Comparison of ENCODE assay signal across 8 mouse cellular contexts in the genomic region with DNA sequence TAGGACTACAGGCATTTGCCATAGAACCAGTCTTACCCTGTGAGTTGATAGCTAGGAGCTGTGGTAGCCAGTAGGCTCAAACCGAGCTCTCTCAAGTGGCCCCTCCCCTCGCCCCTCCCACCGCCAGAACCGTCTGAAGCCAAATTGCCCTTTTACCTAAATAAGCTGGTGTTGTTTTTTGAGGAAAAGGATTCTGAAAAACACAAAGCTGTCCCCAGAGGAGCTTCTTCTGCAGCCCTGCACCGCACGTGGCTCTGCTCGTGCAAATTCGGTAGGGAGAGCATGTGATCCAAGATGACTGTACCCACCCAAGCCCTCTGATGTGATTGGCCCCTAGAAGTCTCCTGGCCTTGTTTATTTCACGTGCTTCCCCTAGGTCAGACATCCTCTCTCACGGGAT. TPM values are rescaled to one million over a fixed set of nuclear protein-coding genes. Genes with fewer than 3 reads are reported as not detected.
DNase-seq lines count a peak whose midpoint lies in the region; ATAC-seq and TF ChIP-seq lines count a peak whose summit lies in the region.

No protein-coding gene starts in this region.

- H3K9ac ChIP-seq in forebrain, embryonic 16.5 days (replicated peaks; ENCODE audit: low read depth, low read length) = 0 out of 2 replicates have a peak overlapping the region, but pooled peaks have one; percentile 24
- no peak overlapping the region for H3K9ac ChIP-seq in hindbrain, embryonic 12.5 days
- peak overlapping the region; percentile 44; the same call in 1 of the 2 replicates for H3K9ac ChIP-seq in midbrain, embryonic 16.5 days (ENCODE audit: low read depth, low read length)

- WGBS in forebrain, embryonic 16.5 days = 4% methylated on average over 10 of the region's 10 CpGs
- 1% methylated on average over 10 of the region's 10 CpGs for WGBS in hindbrain, embryonic 12.5 days
- 2% methylated on average over 10 of the region's 10 CpGs for WGBS in midbrain, embryonic 16.5 days

- H3K4me2 ChIP-seq in forebrain, embryonic 16.5 days (ENCODE audit: low read length) = peak overlapping the region; percentile 52
- peak overlapping the region; percentile 46 for H3K4me2 ChIP-seq in hindbrain, embryonic 12.5 days (replicated peaks)
- H3K4me2 ChIP-seq in midbrain, embryonic 16.5 days (ENCODE audit: low read length) = peak overlapping the region; percentile 62

- peaks cover 12% of the 10 kb centered on the region for H3K4me1 ChIP-seq in bone marrow macrophage, adult 2 months (ENCODE audit: control insufficient read depth, insufficient read depth, low read length)
- H3K4me1 ChIP-seq in forebrain, embryonic 16.5 days (replicated peaks; ENCODE audit: control insufficient read depth, insufficient read depth, low read length) = peaks cover 30% of the 10 kb centered on the region
- H3K4me1 ChIP-seq in hindbrain, embryonic 12.5 days = peaks cover 34% of the 10 kb centered on the region
- peaks cover 17% of the 10 kb centered on the region for H3K4me1 ChIP-seq in midbrain, embryonic 16.5 days (ENCODE audit: control insufficient read depth, insufficient read depth, low read length)

- DNase-seq in layer of hippocampus, adult 11-12 months (ENCODE audit: low spot score) = peak; percentile 32
- DNase-seq in layer of hippocampus, postnatal 36 days = no peak
- peak; percentile 77 for DNase-seq in liver
- DNase-seq in testis, postnatal 14 days (ENCODE audit: low spot score) = peak; percentile 46

- no peak for TF ChIP-seq POLR2A in bone marrow macrophage, adult 2 months (IDR thresholded peaks at IDR 0.05; ENCODE audit: borderline replicate concordance, low read depth, low read length)

- H3K27me3 ChIP-seq in forebrain, embryonic 16.5 days (replicated peaks; ENCODE audit: control insufficient read depth, insufficient read depth, low read length) = peaks cover 10% of the 10 kb centered on the region
- H3K27me3 ChIP-seq in hindbrain, embryonic 12.5 days = peaks cover 35% of the 10 kb centered on the region
- peaks cover 10% of the 10 kb centered on the region for H3K27me3 ChIP-seq in midbrain, embryonic 16.5 days (ENCODE audit: control insufficient read depth, insufficient read depth, low read depth, low read length)

- H3K36me3 ChIP-seq in forebrain, embryonic 16.5 days (ENCODE audit: control insufficient read depth, insufficient read depth) = no peaks in the 10 kb centered on the region
- H3K36me3 ChIP-seq in hindbrain, embryonic 12.5 days = no peaks in the 10 kb centered on the region
- H3K36me3 ChIP-seq in midbrain, embryonic 16.5 days (ENCODE audit: control insufficient read depth, insufficient read depth, low read length) = no peaks in the 10 kb centered on the region

- ATAC-seq in forebrain, embryonic 16.5 days = 0 out of 2 replicates have a peak, but pooled peaks have one; percentile 34
- ATAC-seq in hindbrain, embryonic 12.5 days (ENCODE audit: low FRiP score) = no peak
- no peak for ATAC-seq in midbrain, embryonic 16.5 days

- peak overlapping the region; percentile 98 for H3K27ac ChIP-seq in bone marrow macrophage, adult 2 months (ENCODE audit: insufficient read depth, low read depth, low read length)
- H3K27ac ChIP-seq in forebrain, embryonic 16.5 days (ENCODE audit: low read length) = no peak overlapping the region
- H3K27ac ChIP-seq in hindbrain, embryonic 12.5 days = no peak overlapping the region
- no peak overlapping the region for H3K27ac ChIP-seq in midbrain, embryonic 16.5 days (ENCODE audit: low read length)

- H3K9me3 ChIP-seq in forebrain, embryonic 16.5 days (ENCODE audit: control insufficient read depth, low read length) = no peaks in the 10 kb centered on the region
- H3K9me3 ChIP-seq in hindbrain, embryonic 12.5 days (replicated peaks) = no peaks in the 10 kb centered on the region
- no peaks in the 10 kb centered on the region for H3K9me3 ChIP-seq in midbrain, embryonic 16.5 days (replicated peaks; ENCODE audit: control insufficient read depth, low read length, poor library complexity, severe bottlenecking)

- peak overlapping the region; percentile 78 for H3K4me3 ChIP-seq in bone marrow macrophage, adult 2 months (ENCODE audit: insufficient read depth, low read length)
- peak overlapping the region; percentile 37 for H3K4me3 ChIP-seq in forebrain, embryonic 16.5 days (replicated peaks; ENCODE audit: low read length)
- peak overlapping the region; percentile 14; the same call in 1 of the 2 replicates for H3K4me3 ChIP-seq in hindbrain, embryonic 12.5 days
- H3K4me3 ChIP-seq in midbrain, embryonic 16.5 days (ENCODE audit: low read depth, low read length) = peak overlapping the region; percentile 22

- TF ChIP-seq CTCF in bone marrow macrophage, adult 2 months (IDR thresholded peaks at IDR 0.05; ENCODE audit: low read depth, low read length) = no peak

RNA-seq across cellular contexts. Expression of gene Gstt2, which starts 1.9 kb away (rescaled TPM):
- 1 to 10 TPM; 2.5 to 3.4 TPM for total RNA-seq in layer of hippocampus, postnatal 36 days (2021)
- polyA plus RNA-seq in bone marrow macrophage, adult 2 months (2012; ENCODE audit: insufficient read depth, insufficient read length, missing spikeins) = 17.2 and 18.8 TPM in 2 replicates
- 4.0 and 4.2 TPM in 2 replicates for polyA plus RNA-seq in forebrain, embryonic 16.5 days (2015; fragmentation: Nextera tagmentation; extraction: Ambion mirVana)
- 7.9 and 8.4 TPM in 2 replicates for polyA plus RNA-seq in hindbrain, embryonic 12.5 days (2016; fragmentation: Nextera tagmentation; extraction: Ambion mirVana)
- 7.0 TPM in 2 replicates for polyA plus RNA-seq in midbrain, embryonic 16.5 days (2015; fragmentation: Nextera tagmentation; extraction: Ambion mirVana)

RNA-seq across cellular contexts. Expression of gene Gstt4, which starts 13.0 kb away (rescaled TPM):
- total RNA-seq in layer of hippocampus, postnatal 36 days (2021) = not detected
- not detected in 2 replicates for polyA plus RNA-seq in bone marrow macrophage, adult 2 months (2012; ENCODE audit: insufficient read depth, insufficient read length, missing spikeins)
- not detected in 2 replicates for polyA plus RNA-seq in forebrain, embryonic 16.5 days (2015; fragmentation: Nextera tagmentation; extraction: Ambion mirVana)
- not detected in 2 replicates for polyA plus RNA-seq in hindbrain, embryonic 12.5 days (2016; fragmentation: Nextera tagmentation; extraction: Ambion mirVana)
- not detected in 2 replicates for polyA plus RNA-seq in midbrain, embryonic 16.5 days (2015; fragmentation: Nextera tagmentation; extraction: Ambion mirVana)

RNA-seq across cellular contexts. Expression of gene Mif, which starts 24.7 kb away (rescaled TPM):
- 100 to 1,000 TPM; 432 to 467 TPM for total RNA-seq in layer of hippocampus, postnatal 36 days (2021)
- polyA plus RNA-seq in bone marrow macrophage, adult 2 months (2012; ENCODE audit: insufficient read depth, insufficient read length, missing spikeins) = 181 and 195 TPM in 2 replicates
- 1,679 and 1,753 TPM in 2 replicates for polyA plus RNA-seq in forebrain, embryonic 16.5 days (2015; fragmentation: Nextera tagmentation; extraction: Ambion mirVana)
- polyA plus RNA-seq in hindbrain, embryonic 12.5 days (2016; fragmentation: Nextera tagmentation; extraction: Ambion mirVana) = 1,134 and 1,420 TPM in 2 replicates
- 1,399 and 1,460 TPM in 2 replicates for polyA plus RNA-seq in midbrain, embryonic 16.5 days (2015; fragmentation: Nextera tagmentation; extraction: Ambion mirVana)

RNA-seq across cellular contexts. Expression of gene Gstt1, which starts 36.9 kb away (rescaled TPM):
- total RNA-seq in layer of hippocampus, postnatal 36 days (2021) = 1 to 10 TPM; 4.6 to 6.1 TPM
- polyA plus RNA-seq in bone marrow macrophage, adult 2 months (2012; ENCODE audit: insufficient read depth, insufficient read length, missing spikeins) = 1.4 and 4.1 TPM in 2 replicates
- 10.5 and 15.2 TPM in 2 replicates for polyA plus RNA-seq in forebrain, embryonic 16.5 days (2015; fragmentation: Nextera tagmentation; extraction: Ambion mirVana)
- 6.7 and 8.7 TPM in 2 replicates for polyA plus RNA-seq in hindbrain, embryonic 12.5 days (2016; fragmentation: Nextera tagmentation; extraction: Ambion mirVana)
- polyA plus RNA-seq in midbrain, embryonic 16.5 days (2015; fragmentation: Nextera tagmentation; extraction: Ambion mirVana) = 18.7 and 20.3 TPM in 2 replicates

RNA-seq across cellular contexts. Expression of gene Gstt3, which starts 54.1 kb away (rescaled TPM):
- 1 to 10 TPM; 1.4 to 3.2 TPM for total RNA-seq in layer of hippocampus, postnatal 36 days (2021)
- polyA plus RNA-seq in bone marrow macrophage, adult 2 months (2012; ENCODE audit: insufficient read depth, insufficient read length, missing spikeins) = 12.1 and 13.1 TPM in 2 replicates
- 0.77 and 1.2 TPM in 2 replicates for polyA plus RNA-seq in forebrain, embryonic 16.5 days (2015; fragmentation: Nextera tagmentation; extraction: Ambion mirVana)
- polyA plus RNA-seq in hindbrain, embryonic 12.5 days (2016; fragmentation: Nextera tagmentation; extraction: Ambion mirVana) = 5.0 and 5.1 TPM in 2 replicates
- polyA plus RNA-seq in midbrain, embryonic 16.5 days (2015; fragmentation: Nextera tagmentation; extraction: Ambion mirVana) = 0.53 and 1.4 TPM in 2 replicates

Comparison
In these comparisons a context has a peak if more than half of its experiments do, and no peak if none do; other contexts are left out.
1. DNase-seq: peak in layer of hippocampus, adult 11-12 months (single experiment), liver (single experiment) and testis, postnatal 14 days (single experiment); none in layer of hippocampus, postnatal 36 days (0 of 2).
2. H3K4me3 ChIP-seq: peak in every context shown above with its lines; median percentile 78 in bone marrow macrophage, adult 2 months; 37 in forebrain, embryonic 16.5 days; 22 in midbrain, embryonic 16.5 days; 14 in hindbrain, embryonic 12.5 days.
3. Peak in every context shown above with its lines, with median percentiles within 50 percentile points of each other: H3K4me2 ChIP-seq.